Mouse (Mus musculus) thymus, postnatal 10 days (tissue): ENCODE measurements around the gene Wnt9a.
"Not testable (repeated sequence)": the region's sequence is repeated elsewhere in the genome, so short reads cannot be mapped to it uniquely, and the experiment has no call there.

Source experiments
- DNase-seq, 2 experiments: peaks; one replicate each; pipeline ENCODE4 v3.0.0; 2021; ENCODE audit warnings: low spot score in 2 of 2

The Wnt9a gene

GRCm38 (mm10) chr11:59306461-59307421 is at the start of gene Wnt9a:
TSS of gene Wnt9a (plus strand) at chr11:59306928.
- DNase-seq: no peak

- no peak for DNase-seq
These were observed 47.1 kb upstream of the Wnt9a start for GRCm38 (mm10) chr11:59259647-59260046.

- DNase-seq: no peak
These were observed 45.8 kb upstream of the Wnt9a start for GRCm38 (mm10) chr11:59260706-59261493.

GRCm38 (mm10) chr11:59262308-59262707 is 44.4 kb upstream of the Wnt9a start:
- DNase-seq: no peak

GRCm38 (mm10) chr11:59263870-59264563 is 42.7 kb upstream of the Wnt9a start:
- DNase-seq: no peak

- no peak for DNase-seq
These were observed 42.1 kb upstream of the Wnt9a start for GRCm38 (mm10) chr11:59264593-59264992.

- no peak for DNase-seq
These were observed 41.4 kb upstream of the Wnt9a start for GRCm38 (mm10) chr11:59265154-59265813.

GRCm38 (mm10) chr11:59266727-59267126 is 40.0 kb upstream of the Wnt9a start:
- DNase-seq: no peak

- DNase-seq: no peak
These were observed 32.5 kb upstream of the Wnt9a start for GRCm38 (mm10) chr11:59274184-59274583.

GRCm38 (mm10) chr11:59276877-59277276 is 29.9 kb upstream of the Wnt9a start:
- DNase-seq: no peak

- DNase-seq: no peak
These were observed 28.7 kb upstream of the Wnt9a start for GRCm38 (mm10) chr11:59278047-59278446.

GRCm38 (mm10) chr11:59282111-59282510 is 24.6 kb upstream of the Wnt9a start:
- no peak for DNase-seq

GRCm38 (mm10) chr11:59282933-59283332 is 23.8 kb upstream of the Wnt9a start:
- no peak for DNase-seq

- no peak for DNase-seq
These were observed 22.6 kb upstream of the Wnt9a start for GRCm38 (mm10) chr11:59284146-59284545.

- no peak for DNase-seq
These were observed 17.0 kb upstream of the Wnt9a start for GRCm38 (mm10) chr11:59289706-59290105.

- DNase-seq: no peak
These were observed 15.9 kb upstream of the Wnt9a start, which contains the start of gene Wnt3a for GRCm38 (mm10) chr11:59290702-59291303. TSS of gene Wnt3a (minus strand) at chr11:59290752.

GRCm38 (mm10) chr11:59293616-59294015 is 13.1 kb upstream of the Wnt9a start:
- peak; percentile 21 to 54 for DNase-seq

- no peak for DNase-seq
These were observed 8.8 kb upstream of the Wnt9a start for GRCm38 (mm10) chr11:59297941-59298340.

- DNase-seq: peak in 1 of 2 experiments; percentile 32
These were observed 6.5 kb upstream of the Wnt9a start for GRCm38 (mm10) chr11:59300185-59300584.

- not testable (repeated sequence) for DNase-seq
These were observed 5.7 kb upstream of the Wnt9a start for GRCm38 (mm10) chr11:59301053-59301452.
